Mouse (Mus musculus): ENCODE measurements around the gene Fam213b. TPM values are rescaled to one million over a fixed set of nuclear protein-coding genes. Genes with fewer than 3 reads are reported as not detected.
A peak's percentile ranks its signal among the peaks of the same experiment; 100 is the strongest.

The Fam213b gene
- polyA plus RNA-seq, 1 experiment from 2014 or later, result 36.3 TPM

- Histone ChIP-seq H3K27ac (no peak overlapping the region), H3K36me3 (replicated peaks) (no peaks in the 10 kb centered on the region), H3K4me3 (no peak overlapping the region), H3K9me3 (no peaks in the 10 kb centered on the region), H3K4me1 (peaks cover 18% of the 10 kb centered on the region), H3K27me3 (ENCODE audit: poor library complexity, severe bottlenecking) (no peaks in the 10 kb centered on the region)
- 92% methylated on average over 4 of the region's 4 CpGs for WGBS
- no peak for DNase-seq (ENCODE audit: extremely low spot score, low spot score)
These were observed 15.3 kb upstream of the Fam213b start for GRCm38 (mm10) chr4:154914252-154914651.

- Histone ChIP-seq H3K36me3 (replicated peaks) (no peaks in the 10 kb centered on the region), H3K9me3 (no peaks in the 10 kb centered on the region), H3K4me1 (peaks cover 18% of the 10 kb centered on the region), H3K27ac (0 out of 2 replicates have a peak overlapping the region, but pooled peaks have one; percentile 8), H3K4me3 (no peak overlapping the region), H3K27me3 (ENCODE audit: poor library complexity, severe bottlenecking) (no peaks in the 10 kb centered on the region)
- WGBS, result 92% methylated on average over 3 of the region's 3 CpGs
- no peak for DNase-seq (ENCODE audit: extremely low spot score, low spot score)
These were observed 14.9 kb upstream of the Fam213b start for GRCm38 (mm10) chr4:154913845-154914244.

DNA sequence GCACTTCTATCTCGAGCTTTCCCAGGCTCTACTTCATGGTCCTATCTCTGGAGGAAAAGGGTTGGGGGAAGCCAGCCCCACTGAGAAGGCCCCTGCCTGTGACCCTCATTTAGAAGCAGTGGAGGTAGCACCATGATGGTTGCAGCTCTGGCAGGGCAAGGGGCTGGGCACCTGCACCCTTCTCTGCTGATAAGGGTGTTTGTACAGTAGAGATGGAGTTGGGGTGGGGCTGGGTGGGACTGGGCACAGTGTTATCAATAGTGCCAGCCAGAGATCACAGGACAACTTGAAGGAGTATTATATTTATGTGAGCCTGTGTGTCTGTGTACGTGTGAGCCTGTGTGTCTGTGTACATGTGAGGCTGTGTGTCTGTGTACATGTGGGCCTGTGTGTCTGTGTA, 12.7 kb upstream of the Fam213b start:
- H3K36me3 ChIP-seq (replicated peaks), result no peaks in the 10 kb centered on the region
- H3K4me1 ChIP-seq, result peaks cover 26% of the 10 kb centered on the region
- 78% methylated on average over 2 of the region's 2 CpGs for WGBS
- H3K27ac ChIP-seq, result peak overlapping the region; percentile 60; the same call in 1 of the 2 replicates
- H3K9me3 ChIP-seq, result no peaks in the 10 kb centered on the region
- no peak for DNase-seq (ENCODE audit: extremely low spot score, low spot score)
- H3K4me3 ChIP-seq, result no peak overlapping the region
- no peaks in the 10 kb centered on the region for H3K27me3 ChIP-seq (ENCODE audit: poor library complexity, severe bottlenecking)

GRCm38 (mm10) chr4:154910606-154911522, 11.9 kb upstream of the Fam213b start:
- DNase-seq (ENCODE audit: extremely low spot score, low spot score), result no peak
- peak overlapping the region; percentile 26 for H3K4me3 ChIP-seq
- H3K9me3 ChIP-seq, result no peaks in the 10 kb centered on the region
- peak overlapping the region; percentile 60 for H3K27ac ChIP-seq
- no peaks in the 10 kb centered on the region for H3K36me3 ChIP-seq (replicated peaks)
- H3K4me1 ChIP-seq, result peaks cover 26% of the 10 kb centered on the region
- no peaks in the 10 kb centered on the region for H3K27me3 ChIP-seq (ENCODE audit: poor library complexity, severe bottlenecking)
- 14% methylated on average over 15 of the region's 15 CpGs for WGBS

DNA sequence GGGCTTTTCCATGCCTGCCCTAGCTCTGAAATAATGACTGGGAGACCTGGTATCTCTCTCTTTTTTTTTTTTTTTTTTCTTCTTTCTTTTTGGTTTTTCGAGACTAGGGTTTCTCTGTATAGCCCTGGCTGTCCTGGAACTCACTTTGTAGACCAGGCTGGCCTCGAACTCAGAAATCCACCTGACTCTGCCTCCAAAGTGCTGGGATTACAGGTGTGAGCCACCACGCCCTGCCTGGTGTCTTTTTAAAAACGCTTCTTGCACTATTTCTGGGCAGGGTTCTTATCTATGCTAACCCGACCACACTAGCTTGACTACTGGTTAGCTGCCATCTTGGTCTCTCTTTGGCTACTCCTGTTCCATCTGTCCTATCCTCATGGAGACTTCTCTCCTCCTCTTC, 9.6 kb upstream of the Fam213b start:
- Histone ChIP-seq H3K4me1 (peaks cover 42% of the 10 kb centered on the region), H3K27me3 (ENCODE audit: poor library complexity, severe bottlenecking) (no peaks in the 10 kb centered on the region), H3K36me3 (replicated peaks) (no peaks in the 10 kb centered on the region), H3K27ac (peak overlapping the region; percentile 78; the same call in 1 of the 2 replicates), H3K4me3 (no peak overlapping the region), H3K9me3 (no peaks in the 10 kb centered on the region)
- no peak for DNase-seq (ENCODE audit: extremely low spot score, low spot score)
- 89% methylated on average over 5 of the region's 5 CpGs for WGBS

- no peaks in the 10 kb centered on the region for H3K36me3 ChIP-seq (replicated peaks)
- no peak overlapping the region for H3K4me3 ChIP-seq
- peak; percentile 65 for DNase-seq (ENCODE audit: extremely low spot score, low spot score)
- peak overlapping the region; percentile 78 for H3K27ac ChIP-seq
- peaks cover 42% of the 10 kb centered on the region for H3K4me1 ChIP-seq
- no peaks in the 10 kb centered on the region for H3K9me3 ChIP-seq
- no peaks in the 10 kb centered on the region for H3K27me3 ChIP-seq (ENCODE audit: poor library complexity, severe bottlenecking)
- 53% methylated on average over 17 of the region's 17 CpGs for WGBS
These were observed 8.9 kb upstream of the Fam213b start for GRCm38 (mm10) chr4:154907833-154908232.

GRCm38 (mm10) chr4:154904185-154905071, 5.5 kb upstream of the Fam213b start:
- H3K27ac ChIP-seq, result peak overlapping the region; percentile 84
- WGBS, result 3% methylated on average over 16 of the region's 16 CpGs

DNA sequence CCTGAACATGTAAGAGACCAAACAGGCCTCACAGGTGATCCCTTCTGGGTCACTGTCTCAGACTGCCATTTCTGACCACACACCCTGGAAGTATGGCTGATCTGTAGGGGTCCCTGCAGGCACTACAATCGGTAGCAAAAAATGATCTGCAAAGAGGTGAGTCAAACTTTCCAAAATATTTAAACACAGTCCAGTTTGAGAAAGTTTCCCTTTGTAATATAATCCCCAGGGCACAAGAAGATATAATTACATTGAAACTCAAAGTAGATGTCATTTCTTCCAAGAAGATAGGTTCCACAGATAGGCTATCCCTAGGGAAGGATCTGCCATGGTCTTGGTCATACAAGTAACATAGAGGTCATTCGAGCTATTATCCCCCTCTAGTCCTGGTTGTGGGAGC, 3.4 kb upstream of the Fam213b start:
- peaks cover 3% of the 10 kb centered on the region; the same call in 1 of the 2 replicates for H3K9me3 ChIP-seq
- peaks cover 40% of the 10 kb centered on the region for H3K4me1 ChIP-seq
- no peaks in the 10 kb centered on the region for H3K36me3 ChIP-seq (replicated peaks)
- DNase-seq (ENCODE audit: extremely low spot score, low spot score), result no peak
- 91% methylated on average over 2 of the region's 2 CpGs for WGBS
- H3K4me3 ChIP-seq, result no peak overlapping the region
- H3K27me3 ChIP-seq (ENCODE audit: poor library complexity, severe bottlenecking), result peaks cover 12% of the 10 kb centered on the region
- no peak overlapping the region for H3K27ac ChIP-seq

More at GRCm38 (mm10) chr4:154904185-154905071, 5.5 kb upstream of the Fam213b start:
- H3K9me3 ChIP-seq, result peaks cover 3% of the 10 kb centered on the region; the same call in 1 of the 2 replicates
- no peaks in the 10 kb centered on the region for H3K27me3 ChIP-seq (ENCODE audit: poor library complexity, severe bottlenecking)
- H3K36me3 ChIP-seq (replicated peaks), result no peaks in the 10 kb centered on the region
- peak overlapping the region; percentile 56 for H3K4me3 ChIP-seq
- DNase-seq (ENCODE audit: extremely low spot score, low spot score), result peak; percentile 80
- H3K4me1 ChIP-seq, result peaks cover 27% of the 10 kb centered on the region

- Histone ChIP-seq H3K9me3 (peaks cover 3% of the 10 kb centered on the region; the same call in 1 of the 2 replicates), H3K4me3 (peak overlapping the region; percentile 68), H3K27me3 (ENCODE audit: poor library complexity, severe bottlenecking) (peaks cover 27% of the 10 kb centered on the region), H3K36me3 (replicated peaks) (no peaks in the 10 kb centered on the region), H3K4me1 (peaks cover 32% of the 10 kb centered on the region), H3K27ac (peak overlapping the region; percentile 81)
- WGBS, result 77% methylated on average over 6 of the region's 6 CpGs
- DNase-seq (ENCODE audit: extremely low spot score, low spot score), result no peak
These were observed 1.1 kb downstream of the Fam213b start for GRCm38 (mm10) chr4:154897676-154898465.

GRCm38 (mm10) chr4:154895549-154895948, 3.4 kb downstream of the Fam213b start:
- Histone ChIP-seq H3K27me3 (ENCODE audit: poor library complexity, severe bottlenecking) (peaks cover 27% of the 10 kb centered on the region), H3K9me3 (no peaks in the 10 kb centered on the region), H3K36me3 (replicated peaks) (no peaks in the 10 kb centered on the region), H3K27ac (no peak overlapping the region), H3K4me1 (peaks cover 32% of the 10 kb centered on the region), H3K4me3 (no peak overlapping the region)
- 83% methylated on average over 5 of the region's 5 CpGs for WGBS
- DNase-seq (ENCODE audit: extremely low spot score, low spot score), result no peak

DNA sequence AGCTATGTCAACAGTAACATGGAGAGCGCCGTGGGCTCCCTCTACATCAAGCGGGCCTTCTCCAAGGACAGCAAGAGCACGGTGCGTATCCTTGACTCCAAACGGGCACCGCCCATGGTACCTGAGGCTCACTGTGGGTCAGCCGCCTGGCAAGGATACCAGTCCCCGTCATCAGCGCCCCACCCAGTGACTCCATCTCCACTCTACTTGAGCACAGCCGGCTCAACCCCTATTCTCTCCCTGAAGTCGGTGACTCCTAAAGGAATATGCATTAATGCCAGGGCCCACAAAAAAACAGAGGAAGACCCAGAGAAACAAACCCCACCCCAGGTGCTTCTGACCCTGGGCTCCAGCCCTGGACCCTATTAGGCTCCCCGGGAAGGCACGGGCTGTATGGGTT, 8.0 kb downstream of the Fam213b start:
- no peak overlapping the region for H3K4me3 ChIP-seq
- no peaks in the 10 kb centered on the region for H3K9me3 ChIP-seq
- H3K4me1 ChIP-seq, result 0 out of 2 replicates have a peak, but pooled peaks cover 8% of the 10 kb centered on the region
- H3K36me3 ChIP-seq (replicated peaks), result no peaks in the 10 kb centered on the region
- no peak for DNase-seq (ENCODE audit: extremely low spot score, low spot score)
- peaks cover 2% of the 10 kb centered on the region; the same call in 1 of the 2 replicates for H3K27me3 ChIP-seq (ENCODE audit: poor library complexity, severe bottlenecking)
- 94% methylated on average over 14 of the region's 14 CpGs for WGBS
- H3K27ac ChIP-seq, result no peak overlapping the region
